In genomic region chr6:5093516-5093915, GRCm38 (mm10) we compare ENCODE assay signal across 7 mouse cellular contexts.
DNase-seq lines count a peak whose midpoint lies in the region; ATAC-seq and TF ChIP-seq lines count a peak whose summit lies in the region.

No protein-coding gene starts in this region.

- H3K27ac ChIP-seq in gastrocnemius, adult 2 months, result peak overlapping the region; percentile 46; the same call in 1 of the 2 replicates
- no peak overlapping the region for H3K27ac ChIP-seq in liver, embryonic 16.5 days (ENCODE audit: low read length)

- intact Hi-C loops in gastrocnemius, adult 2 months (cut with DNase I), result no loop called here

- DNase-seq in right cerebral cortex, postnatal 10 days (ENCODE audit: low spot score in 2 of 2), result peak; percentile 67 to 71
- DNase-seq in right cerebral cortex, postnatal 36 days (ENCODE audit: low spot score in 2 of 2), result no peak
- DNase-seq in gastrocnemius, adult 2 months, result peak; percentile 31
- DNase-seq in kidney, adult 18-20 months, result peak; percentile 65
- DNase-seq in Muller cell, postnatal 12 days (ENCODE audit: inconsistent ontology term), result no peak
- DNase-seq in thymus, postnatal 10 days (ENCODE audit: low spot score in 2 of 2), result no peak

- H3K27me3 ChIP-seq in liver, embryonic 16.5 days (ENCODE audit: control insufficient read depth, insufficient read depth, low read depth, low read length), result no peaks in the 10 kb centered on the region

- 23% methylated on average over 4 of the region's 4 CpGs for WGBS in liver, embryonic 16.5 days (ENCODE audit: insufficient replicate concordance)

- H3K36me3 ChIP-seq in liver, embryonic 16.5 days (ENCODE audit: control insufficient read depth, insufficient read depth), result no peaks in the 10 kb centered on the region

- no peaks in the 10 kb centered on the region for H3K4me1 ChIP-seq in liver, embryonic 16.5 days (ENCODE audit: control insufficient read depth, low read depth, low read length)

- H3K4me3 ChIP-seq in gastrocnemius, adult 2 months, result no peak overlapping the region
- no peak overlapping the region for H3K4me3 ChIP-seq in liver, embryonic 16.5 days (ENCODE audit: low read depth, low read length)

- peak; percentile 65 for ATAC-seq in liver, embryonic 16.5 days (ENCODE audit: low read depth)

- H3K4me2 ChIP-seq in liver, embryonic 16.5 days (ENCODE audit: low read depth, low read length), result no peak overlapping the region

- no peaks in the 10 kb centered on the region for H3K9me3 ChIP-seq in liver, embryonic 16.5 days (replicated peaks; ENCODE audit: control insufficient read depth, low read length)

- TF ChIP-seq CTCF in gastrocnemius, adult 2 months (IDR thresholded peaks at IDR 0.05), result no peak

- H3K9ac ChIP-seq in liver, embryonic 16.5 days (ENCODE audit: low read depth, low read length), result no peak overlapping the region

Comparison
In these comparisons a context has a peak if more than half of its experiments do, and no peak if none do; other contexts are left out.
1. DNase-seq: peak in right cerebral cortex, postnatal 10 days (2 of 2), gastrocnemius, adult 2 months (single experiment) and kidney, adult 18-20 months (single experiment); none in right cerebral cortex, postnatal 36 days (0 of 2), Muller cell, postnatal 12 days (single experiment) and thymus, postnatal 10 days (0 of 2).